Mouse (Mus musculus) hindbrain, embryonic 14.5 days (tissue): ENCODE data around the gene Lats2. TPM values are rescaled to one million over a fixed set of nuclear protein-coding genes. Genes with fewer than 3 reads are reported as not detected.
"Not testable (repeated sequence)": the region's sequence is repeated elsewhere in the genome, so short reads cannot be mapped to it uniquely, and the experiment has no call there.

ENCODE experiments used
- ATAC-seq: fragments of 200-750 bp; cut with Nextera tagmentation; 2 replicates; pipeline ENCODE4 v1.8.0; 2017; ENCODE audit warnings: moderate number of reproducible peaks, mild to moderate bottlenecking, moderate TSS enrichment, moderate library complexity; ENCODE audit not compliant: low FRiP score
- DNase-seq: peaks from one replicate; pipeline ENCODE4 v3.0.0-alpha.2; 2015; ENCODE audit warnings: low spot score
- H3K27ac ChIP-seq: fragments of 300-500 bp; sonication (generic); 2 replicates; pipeline ENCODE4 v1.5.1; 2014; ENCODE audit warnings: mild to moderate bottlenecking, moderate library complexity
- H3K27me3 ChIP-seq: fragments of 300-500 bp; sonication (generic); 2 replicates; pipeline ENCODE4 v1.6.1; 2014; ENCODE audit warnings: mild to moderate bottlenecking, low read length, mixed read lengths; ENCODE audit not compliant: control insufficient read depth, insufficient read depth
- H3K36me3 ChIP-seq: fragments of 300-500 bp; sonication (generic); replicated peaks from 2 replicates; pipeline ENCODE4 v1.6.1; 2014; ENCODE audit not compliant: control insufficient read depth, insufficient read depth
- H3K4me1 ChIP-seq: fragments of 300-500 bp; sonication (generic); replicated peaks from 2 replicates; pipeline ENCODE4 v1.6.1; 2014; ENCODE audit warnings: antibody characterized with exemption, low read length, mixed read lengths; ENCODE audit not compliant: control insufficient read depth, insufficient read depth
- H3K4me2 ChIP-seq: fragments of 300-500 bp; sonication (generic); replicated peaks from 2 replicates; pipeline ENCODE4 v1.6.1; 2014; ENCODE audit warnings: mild to moderate bottlenecking, moderate library complexity
- H3K4me3 ChIP-seq: fragments of 300-500 bp; sonication (generic); replicated peaks from 2 replicates; pipeline ENCODE4 v1.5.1; 2014; ENCODE audit warnings: mild to moderate bottlenecking, low read length
- H3K9ac ChIP-seq: fragments of 300-500 bp; sonication (generic); 2 replicates; pipeline ENCODE4 v1.6.1; 2014
- H3K9me3 ChIP-seq: fragments of 300-500 bp; sonication (generic); 2 replicates; pipeline ENCODE4 v1.6.1; 2016; ENCODE audit warnings: low read length; ENCODE audit not compliant: control insufficient read depth
- WGBS: fragments of 180-500 bp; shearing (Covaris S2); extraction: QIAGEN DNeasy Blood & Tissue Kit; methylation state at CpG from one replicate; pipeline ENCODE4 v1.1.7; 2014; 5-methylcytosine and 5-hydroxymethylcytosine counted together
- polyA plus RNA-seq: library from polyadenylated mRNA; unstranded; fragments of >200 nt; fragmentation: Nextera tagmentation; extraction: Ambion mirVana; gene quantifications from 2 replicates; pipeline ENCODE4 v1.2.1, GENCODE M21; 2014

Gene Lats2
- polyA plus RNA-seq, 1 experiment from 2014 or later = 7.9 TPM

GRCm38 (mm10) chr14:57675481-57675880, 82.7 kb downstream of the Lats2 start:
- Histone ChIP-seq H3K36me3 (no peaks in the 10 kb centered on the region), H3K9me3 (no peaks in the 10 kb centered on the region), H3K4me1 (no peaks in the 10 kb centered on the region), H3K27me3 (no peaks in the 10 kb centered on the region), H3K4me3 (no peak overlapping the region), H3K9ac (no peak overlapping the region), H3K4me2 (no peak overlapping the region), H3K27ac (no peak overlapping the region)
- 58% methylated on average over 2 of the region's 2 CpGs for WGBS
- DNase-seq (no peak), ATAC-seq (no peak)

GRCm38 (mm10) chr14:57665628-57665950, 92.6 kb downstream of the Lats2 start:
- H3K9me3 ChIP-seq = no peaks in the 10 kb centered on the region
- WGBS = 16% methylated on average over 10 of the region's 10 CpGs
- peak overlapping the region; percentile 96 for H3K4me2 ChIP-seq
- no peaks in the 10 kb centered on the region for H3K36me3 ChIP-seq
- peak overlapping the region; percentile 83 for H3K9ac ChIP-seq
- H3K4me1 ChIP-seq = peaks cover 16% of the 10 kb centered on the region
- DNase-seq = no peak
- no peak for ATAC-seq
- no peaks in the 10 kb centered on the region for H3K27me3 ChIP-seq
- 0 out of 2 replicates have a peak overlapping the region, but pooled peaks have one; percentile 95 for H3K27ac ChIP-seq
- peak overlapping the region; percentile 65 for H3K4me3 ChIP-seq

GRCm38 (mm10) chr14:57664822-57665627, 93.2 kb downstream of the Lats2 start, which contains the start of gene Xpo4:
Xpo4 (minus strand) TSS chr14:57665430.
- peaks cover 16% of the 10 kb centered on the region for H3K4me1 ChIP-seq
- H3K4me2 ChIP-seq = peak within 1 kb of the TSS; percentile 96
- H3K27ac ChIP-seq = peak within 1 kb of the TSS; percentile 95
- H3K4me3 ChIP-seq = peak within 1 kb of the TSS; percentile 65
- WGBS = under 1% methylated on average over 74 of the region's 80 CpGs
- H3K9ac ChIP-seq = peak within 1 kb of the TSS; percentile 83
- peak; percentile 97 for ATAC-seq
- no peaks in the 10 kb centered on the region for H3K9me3 ChIP-seq
- no peaks in the 10 kb centered on the region for H3K27me3 ChIP-seq
- peak; percentile 84 for DNase-seq
- no peaks in the 10 kb centered on the region for H3K36me3 ChIP-seq

GRCm38 (mm10) chr14:57664311-57664821, 93.8 kb downstream of the Lats2 start:
- Histone ChIP-seq H3K36me3 (no peaks in the 10 kb centered on the region), H3K9me3 (no peaks in the 10 kb centered on the region), H3K27ac (peak overlapping the region; percentile 95), H3K27me3 (no peaks in the 10 kb centered on the region), H3K4me1 (peaks cover 16% of the 10 kb centered on the region), H3K4me2 (peak overlapping the region; percentile 96), H3K9ac (peak overlapping the region; percentile 83), H3K4me3 (peak overlapping the region; percentile 65)
- no peak for DNase-seq
- peak; percentile 46; the same call in 1 of the 2 replicates for ATAC-seq
- under 1% methylated on average over 19 of the region's 19 CpGs for WGBS

GRCm38 (mm10) chr14:57663630-57664029, 94.6 kb downstream of the Lats2 start:
- Histone ChIP-seq H3K36me3 (no peaks in the 10 kb centered on the region), H3K27me3 (no peaks in the 10 kb centered on the region), H3K9me3 (no peaks in the 10 kb centered on the region), H3K4me3 (peak overlapping the region; percentile 65), H3K9ac (peak overlapping the region; percentile 83), H3K4me2 (peak overlapping the region; percentile 96), H3K27ac (no peak overlapping the region), H3K4me1 (peaks cover 16% of the 10 kb centered on the region)
- ATAC-seq (no peak), DNase-seq (no peak)
- WGBS = 45% methylated on average over 1 of the region's 1 CpGs

GRCm38 (mm10) chr14:57658301-57658700, 99.9 kb downstream of the Lats2 start:
- DNase-seq = no peak
- Histone ChIP-seq H3K4me2 (no peak overlapping the region), H3K9me3 (no peaks in the 10 kb centered on the region), H3K9ac (no peak overlapping the region), H3K4me1 (no peaks in the 10 kb centered on the region), H3K36me3 (no peaks in the 10 kb centered on the region), H3K27me3 (no peaks in the 10 kb centered on the region), H3K27ac (no peak overlapping the region), H3K4me3 (no peak overlapping the region)
- ATAC-seq = no peak
- 96% methylated on average over 4 of the region's 4 CpGs for WGBS

GRCm38 (mm10) chr14:57657500-57657899, 100.7 kb downstream of the Lats2 start:
- no peak for ATAC-seq
- no peak overlapping the region for H3K27ac ChIP-seq
- H3K27me3 ChIP-seq = no peaks in the 10 kb centered on the region
- H3K4me3 ChIP-seq = no peak overlapping the region
- no peaks in the 10 kb centered on the region for H3K36me3 ChIP-seq
- no peaks in the 10 kb centered on the region for H3K9me3 ChIP-seq
- no peaks in the 10 kb centered on the region for H3K4me1 ChIP-seq
- WGBS = 99% methylated on average over 2 of the region's 2 CpGs
- no peak overlapping the region for H3K4me2 ChIP-seq
- DNase-seq = no peak
- no peak overlapping the region for H3K9ac ChIP-seq

- DNase-seq, H3K36me3 ChIP-seq, H3K9ac ChIP-seq, H3K4me3 ChIP-seq, ATAC-seq, H3K27ac ChIP-seq, H3K4me2 ChIP-seq, H3K4me1 ChIP-seq, H3K9me3 ChIP-seq, H3K27me3 ChIP-seq: not testable (repeated sequence)
- 94% methylated on average over 3 of the region's 3 CpGs for WGBS
Measured at GRCm38 (mm10) chr14:57656519-57656918, 101.7 kb downstream of the Lats2 start.

- Histone ChIP-seq H3K27ac (no peak overlapping the region), H3K4me2 (no peak overlapping the region), H3K4me1 (no peaks in the 10 kb centered on the region), H3K4me3 (no peak overlapping the region), H3K36me3 (0 out of 2 replicates have a peak, but pooled peaks cover 6% of the 10 kb centered on the region), H3K9me3 (no peaks in the 10 kb centered on the region), H3K9ac (no peak overlapping the region), H3K27me3 (no peaks in the 10 kb centered on the region)
- DNase-seq = no peak
- ATAC-seq = no peak
Measured at GRCm38 (mm10) chr14:57649501-57649900, 108.7 kb downstream of the Lats2 start.
